Mouse (Mus musculus) splenic B cell, adult 2 months (primary cell): ENCODE results near the gene Lonp1.
"Not testable (repeated sequence)": the region's sequence is repeated elsewhere in the genome, so short reads cannot be mapped to it uniquely, and the experiment has no call there.

Experiments
- DNase-seq: peaks from one replicate; pipeline ENCODE4 v3.0.0-alpha.2; 2011; ENCODE audit warnings: low read depth, low spot score
- H3K27me3 ChIP-seq: 2 replicates; pipeline ENCODE4 v1.6.1; 2012; ENCODE audit warnings: mild to moderate bottlenecking, low read length, moderate library complexity, mixed read lengths; ENCODE audit not compliant: control insufficient read depth, poor library complexity, insufficient read depth, severe bottlenecking
- H3K36me3 ChIP-seq: 2 replicates; pipeline ENCODE4 v1.6.1; 2012; ENCODE audit warnings: mild to moderate bottlenecking, low read length, moderate library complexity, mixed read lengths; ENCODE audit not compliant: control insufficient read depth, poor library complexity, insufficient read depth, severe bottlenecking

Gene Lonp1

DNA sequence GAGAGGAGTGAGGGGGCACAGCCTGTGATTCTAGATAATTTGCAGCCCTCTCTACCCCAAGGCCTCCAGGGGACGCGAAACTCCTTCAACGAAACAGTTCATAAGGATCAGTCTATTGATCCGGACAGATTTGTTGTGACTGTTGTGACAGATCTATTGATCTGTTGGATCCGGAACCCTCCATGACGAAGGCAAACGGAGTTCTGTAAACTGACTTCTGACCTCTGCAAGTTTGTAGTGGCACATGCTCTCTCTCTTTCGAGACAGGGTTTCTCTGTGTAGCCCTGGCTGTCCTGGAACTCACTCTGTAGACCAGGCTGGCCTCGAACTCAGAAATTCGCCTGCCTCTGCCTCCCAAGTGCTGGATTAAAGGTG is 14.1 kb downstream of the Lonp1 start:
- not testable (repeated sequence) for DNase-seq, H3K36me3 ChIP-seq, H3K27me3 ChIP-seq

DNA sequence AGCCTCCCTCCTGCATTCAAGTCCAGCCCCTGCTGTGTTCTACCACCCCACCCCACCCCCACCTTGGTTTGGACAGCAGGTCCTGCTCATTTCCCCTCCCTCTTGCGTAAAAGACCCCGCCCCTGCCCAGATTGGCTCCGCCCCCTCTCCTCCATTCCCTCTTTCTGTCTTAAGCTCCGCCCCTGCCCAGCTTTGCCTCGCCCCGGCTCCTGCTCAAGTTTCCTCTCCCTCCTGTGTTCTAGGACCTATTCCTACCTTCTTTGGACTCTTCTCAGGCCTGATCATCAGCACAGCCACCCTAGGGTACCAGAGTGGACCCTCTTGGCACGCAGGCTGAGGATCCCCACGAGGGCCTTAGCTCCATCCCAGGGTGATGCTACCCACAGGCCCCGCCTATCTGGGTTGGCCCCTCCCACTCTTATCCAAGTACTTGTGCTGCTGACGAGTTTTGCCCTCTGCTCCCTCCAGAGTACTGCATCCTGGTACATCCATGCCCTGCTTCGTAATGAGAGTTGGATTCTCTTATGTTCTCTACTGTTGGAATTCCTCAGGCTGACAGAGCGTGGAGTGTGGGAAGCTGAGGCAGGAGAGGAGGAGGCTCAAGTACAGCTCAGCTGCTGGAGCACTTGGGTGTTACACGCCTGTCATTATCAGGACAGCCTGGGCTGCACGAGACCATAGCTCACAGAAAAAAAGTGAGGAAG is 14.7 kb downstream of the Lonp1 start:
- DNase-seq = peak; percentile 34
- Histone ChIP-seq H3K36me3 (peaks cover 3% of the 10 kb centered on the region; the same call in 1 of the 2 replicates), H3K27me3 (no peaks in the 10 kb centered on the region)

DNA sequence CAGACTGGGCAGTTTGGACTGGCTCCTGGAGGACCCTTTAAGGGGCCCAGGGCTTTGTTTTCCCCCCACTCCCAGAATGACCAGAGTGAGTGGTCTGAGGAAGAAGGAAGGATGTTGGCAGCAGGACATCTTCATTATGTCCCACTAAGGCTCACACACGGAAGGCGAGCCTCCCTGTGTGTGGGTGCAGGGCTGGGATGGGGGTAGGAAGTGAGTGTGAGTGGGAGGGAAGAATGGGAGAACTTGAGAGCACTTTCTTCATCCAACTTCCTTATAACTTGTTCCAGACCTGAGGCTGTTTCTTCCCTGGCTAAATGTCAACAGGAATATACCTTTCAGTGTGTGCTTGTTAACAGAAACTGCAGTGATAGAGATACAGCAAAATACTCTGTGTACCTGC is 15.4 kb downstream of the Lonp1 start:
- DNase-seq = no peak
- Histone ChIP-seq H3K36me3 (peaks cover 5% of the 10 kb centered on the region), H3K27me3 (no peaks in the 10 kb centered on the region)

- DNase-seq = peak; percentile 97
- H3K36me3 ChIP-seq = peaks cover 3% of the 10 kb centered on the region
- H3K27me3 ChIP-seq = no peaks in the 10 kb centered on the region
Observed at GRCm38 (mm10) chr17:56609452-56610171, 17.1 kb downstream of the Lonp1 start, which contains the start of gene 2410015M20Rik. 2410015M20Rik (minus strand) TSS chr17:56609771.

DNA sequence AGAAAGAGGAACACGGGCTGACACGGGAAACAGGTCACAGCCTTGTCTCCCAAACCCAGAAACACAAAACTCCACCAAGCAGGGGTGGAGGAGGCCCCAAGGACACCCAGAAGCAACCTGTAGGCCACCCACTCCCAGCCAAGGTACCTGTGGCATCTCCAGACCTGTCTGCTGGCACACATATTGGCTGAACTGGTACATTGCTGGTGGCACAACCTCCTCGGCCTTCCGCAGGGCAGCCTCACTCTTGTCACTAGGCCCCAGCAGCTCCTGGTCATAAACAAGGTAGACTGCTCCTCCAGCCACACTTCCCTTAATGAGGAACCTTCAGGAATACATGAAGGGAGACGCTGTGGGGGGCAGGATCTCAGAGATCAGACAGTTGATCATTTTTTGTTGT is 18.0 kb downstream of the Lonp1 start:
- H3K27me3 ChIP-seq = no peaks in the 10 kb centered on the region
- no peak for DNase-seq
- H3K36me3 ChIP-seq = peaks cover 4% of the 10 kb centered on the region

GRCm38 (mm10) chr17:56607521-56608062 is 19.1 kb downstream of the Lonp1 start:
- DNase-seq = no peak
- Histone ChIP-seq H3K36me3 (peaks cover 5% of the 10 kb centered on the region), H3K27me3 (no peaks in the 10 kb centered on the region)

GRCm38 (mm10) chr17:56605431-56605830 is 21.3 kb downstream of the Lonp1 start:
- Histone ChIP-seq H3K36me3 (peaks cover 13% of the 10 kb centered on the region), H3K27me3 (no peaks in the 10 kb centered on the region)
- no peak for DNase-seq

DNA sequence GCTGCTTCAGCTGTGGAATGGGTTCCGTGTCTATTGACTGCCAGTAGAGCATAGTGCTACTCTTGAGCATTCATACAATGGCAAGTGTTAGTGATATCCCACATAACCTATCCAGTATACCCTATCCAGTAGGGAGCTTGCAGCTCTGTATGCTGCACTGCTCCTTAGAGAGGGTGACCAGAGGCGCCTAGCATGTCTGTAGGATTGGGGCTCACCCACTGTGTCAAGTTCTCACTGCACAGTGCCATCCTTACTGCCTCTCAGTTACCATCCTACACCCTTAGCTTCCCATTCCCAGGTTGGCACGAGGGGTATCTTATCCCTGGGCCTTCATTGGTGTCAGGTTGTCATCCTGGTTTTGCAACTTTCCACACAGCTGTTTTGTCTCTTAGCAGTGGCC is 22.3 kb downstream of the Lonp1 start:
- H3K27me3 ChIP-seq = no peaks in the 10 kb centered on the region
- H3K36me3 ChIP-seq = peaks cover 16% of the 10 kb centered on the region
- no peak for DNase-seq

- H3K27me3 ChIP-seq = no peaks in the 10 kb centered on the region
- H3K36me3 ChIP-seq = peaks cover 16% of the 10 kb centered on the region
- DNase-seq = no peak
Observed at GRCm38 (mm10) chr17:56604070-56604380, 22.7 kb downstream of the Lonp1 start.

DNA sequence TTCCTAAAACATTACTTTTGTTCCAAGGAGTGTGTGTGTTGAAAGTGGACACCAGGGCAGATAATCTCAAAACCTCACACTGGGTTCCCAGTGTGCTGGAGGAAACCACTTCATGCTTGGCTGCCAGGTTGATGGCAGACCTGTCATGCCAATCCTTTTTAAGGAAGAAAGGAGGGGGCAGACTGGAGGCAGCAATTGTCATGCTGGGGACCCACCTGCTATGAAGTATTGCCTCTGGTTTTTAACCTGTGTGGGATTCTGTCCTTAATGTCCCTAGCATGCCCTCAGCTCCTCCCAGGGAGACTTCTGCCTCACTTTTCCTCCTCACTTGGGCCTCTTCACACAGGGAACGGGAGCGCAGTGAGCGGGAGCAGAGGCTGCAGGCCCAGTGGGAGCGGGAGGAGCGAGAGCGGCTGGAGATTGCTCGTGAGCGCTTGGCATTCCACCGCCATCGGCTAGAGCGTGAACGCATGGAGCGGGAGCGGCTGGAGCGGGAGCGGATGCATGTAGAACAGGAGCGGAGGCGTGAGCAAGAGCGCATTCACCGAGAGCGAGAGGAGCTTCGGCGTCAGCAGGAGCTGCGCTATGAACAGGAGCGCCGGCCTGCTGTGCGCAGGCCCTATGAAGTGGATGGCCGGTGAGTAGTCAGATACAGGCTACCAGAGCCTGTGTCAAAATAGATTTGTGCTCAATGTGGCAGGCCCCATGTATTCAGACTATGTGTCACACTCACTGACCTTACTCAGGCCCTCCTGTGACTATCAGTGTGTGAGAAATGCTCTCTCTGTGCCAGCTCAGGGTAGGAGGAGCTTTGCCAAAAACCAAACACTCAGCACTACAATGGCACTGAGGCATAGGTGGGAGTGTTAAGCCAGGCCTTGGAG is 23.3 kb downstream of the Lonp1 start:
- Histone ChIP-seq H3K27me3 (no peaks in the 10 kb centered on the region), H3K36me3 (peaks cover 16% of the 10 kb centered on the region)
- no peak for DNase-seq

- DNase-seq = no peak
- Histone ChIP-seq H3K27me3 (no peaks in the 10 kb centered on the region), H3K36me3 (peaks cover 14% of the 10 kb centered on the region)
Observed at GRCm38 (mm10) chr17:56593527-56594271, 33.0 kb downstream of the Lonp1 start.

DNA sequence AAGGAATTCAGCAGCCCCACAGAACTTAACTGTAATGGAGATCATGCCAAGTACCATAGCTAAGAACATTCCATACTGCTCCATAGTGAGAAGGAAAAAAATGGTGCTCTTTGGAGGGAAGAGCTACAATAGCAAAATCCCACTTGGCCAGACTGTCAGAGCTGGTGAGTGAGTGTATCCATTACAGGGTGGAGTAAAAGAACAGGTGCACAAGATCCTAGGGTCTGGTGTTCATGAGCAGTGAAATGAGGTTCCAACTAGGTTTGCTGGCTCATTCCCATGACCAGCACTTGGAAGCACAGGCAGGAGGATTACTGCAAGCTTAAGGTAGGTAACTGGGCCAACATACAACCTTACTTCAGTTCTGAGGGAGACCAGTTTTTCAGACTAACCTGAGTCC is 34.1 kb downstream of the Lonp1 start:
- H3K36me3 ChIP-seq = peaks cover 12% of the 10 kb centered on the region
- no peaks in the 10 kb centered on the region for H3K27me3 ChIP-seq
- no peak for DNase-seq

DNA sequence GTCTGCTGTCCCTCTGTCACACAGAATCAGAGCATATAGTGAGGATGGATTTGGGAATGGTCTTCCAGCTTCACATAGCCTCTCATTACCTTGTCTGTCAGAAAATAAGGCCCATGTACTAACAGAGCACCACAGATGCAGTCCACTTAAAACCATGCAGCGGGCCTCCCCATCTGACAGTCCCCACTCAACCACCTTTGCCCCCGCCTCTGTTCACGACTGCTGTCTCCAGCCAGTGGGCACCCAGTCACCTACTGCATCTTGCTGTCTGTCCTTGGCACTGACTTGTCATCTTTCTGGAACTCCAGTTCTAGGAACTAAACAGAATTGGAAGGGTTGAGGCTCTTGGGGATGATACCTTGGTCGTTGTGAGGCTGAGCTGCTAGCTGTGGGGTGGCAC is 37.8 kb downstream of the Lonp1 start:
- DNase-seq = no peak
- H3K27me3 ChIP-seq = no peaks in the 10 kb centered on the region
- peaks cover 10% of the 10 kb centered on the region for H3K36me3 ChIP-seq

GRCm38 (mm10) chr17:56587773-56588172 is 38.9 kb downstream of the Lonp1 start:
- peaks cover 8% of the 10 kb centered on the region for H3K36me3 ChIP-seq
- H3K27me3 ChIP-seq = no peaks in the 10 kb centered on the region
- no peak for DNase-seq
